Mouse (Mus musculus) left cerebral cortex, postnatal 36 days (tissue): ENCODE data around the gene H2-DMb1. TPM values are rescaled to one million over a fixed set of nuclear protein-coding genes. Genes with fewer than 3 reads are reported as not detected.
A peak's percentile ranks its signal among the peaks of the same experiment; 100 is the strongest.
"Not testable (repeated sequence)": the region's sequence is repeated elsewhere in the genome, so short reads cannot be mapped to it uniquely, and the experiment has no call there.

Source experiments
- DNase-seq, 2 experiments: peaks; one replicate each; pipeline ENCODE4 v3.0.0; 2021 to 2022; ENCODE audit warnings: low spot score in 2 of 2, mixed read lengths in 1 of 2
- intact Hi-C: fragments of 180-260 bp; cut with DNase I; formaldehyde crosslinking; loops from one replicate; pipeline ENCODE4 v1.15.1; 2025
- total RNA-seq, 2 experiments: library from RNA; stranded (reverse); gene quantifications; 2 replicates each; pipeline ENCODE4 v1.2.3; 2021

The H2-DMb1 gene
- total RNA-seq, 2 experiments from 2014 or later, result 0.94 to 1.1 TPM

DNA sequence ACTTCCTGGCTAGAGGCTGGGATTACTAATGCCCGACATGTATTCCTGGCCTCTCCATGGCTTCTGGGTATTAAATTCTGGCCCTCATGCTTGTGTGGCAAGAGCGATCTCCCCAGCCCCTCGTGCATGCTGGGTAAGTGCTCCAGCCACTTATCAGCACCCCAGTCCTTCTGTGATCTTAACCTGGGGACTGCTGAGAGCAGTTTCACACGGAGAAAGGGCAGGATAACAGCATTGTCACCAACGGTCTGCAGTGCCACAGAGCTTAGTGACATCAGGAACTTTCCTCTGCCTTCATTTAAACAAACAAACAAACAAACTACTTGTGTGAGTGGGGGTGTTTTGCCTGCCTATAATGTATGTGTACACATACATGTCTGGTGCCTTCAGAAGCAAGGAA is 12.6 kb upstream of the H2-DMb1 start:
- intact Hi-C loops, result no loop called here
- DNase-seq, result no peak

GRCm38 (mm10) chr17:34141448-34141847 is 11.4 kb upstream of the H2-DMb1 start:
- intact Hi-C loops, result no loop called here

GRCm38 (mm10) chr17:34142456-34143010 is 10.3 kb upstream of the H2-DMb1 start:
- DNase-seq, result no peak
- intact Hi-C loops, result no loop called here

More at GRCm38 (mm10) chr17:34141448-34141847, 11.4 kb upstream of the H2-DMb1 start:
- DNase-seq, result peak in 1 of 2 experiments; percentile 45

DNA sequence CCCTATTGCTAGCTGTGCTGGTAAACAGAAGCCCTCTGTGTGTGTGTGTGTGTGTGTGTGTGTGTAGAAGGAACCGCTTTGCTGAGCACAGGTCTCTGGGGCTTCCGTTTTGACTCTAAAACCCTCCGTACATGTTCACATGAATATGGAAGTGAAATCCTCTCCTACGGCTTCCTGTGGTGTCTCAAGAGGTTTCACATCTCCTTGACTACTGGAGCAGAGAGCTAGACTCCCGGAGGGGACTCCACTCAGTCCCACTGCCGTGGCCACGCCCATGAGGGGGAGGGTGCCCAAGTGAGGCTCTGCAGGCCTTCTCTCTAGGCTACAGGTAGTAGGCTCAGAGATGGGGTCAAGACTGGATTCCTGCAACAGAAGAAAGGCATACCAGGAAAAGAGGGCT is 9.8 kb upstream of the H2-DMb1 start, which contains the start of gene H2-DMb2:
H2-DMb2 (plus strand) TSS at position 275 of the 400 bp plus-strand sequence.
- no peak for DNase-seq
- intact Hi-C loops, result no loop called here

DNA sequence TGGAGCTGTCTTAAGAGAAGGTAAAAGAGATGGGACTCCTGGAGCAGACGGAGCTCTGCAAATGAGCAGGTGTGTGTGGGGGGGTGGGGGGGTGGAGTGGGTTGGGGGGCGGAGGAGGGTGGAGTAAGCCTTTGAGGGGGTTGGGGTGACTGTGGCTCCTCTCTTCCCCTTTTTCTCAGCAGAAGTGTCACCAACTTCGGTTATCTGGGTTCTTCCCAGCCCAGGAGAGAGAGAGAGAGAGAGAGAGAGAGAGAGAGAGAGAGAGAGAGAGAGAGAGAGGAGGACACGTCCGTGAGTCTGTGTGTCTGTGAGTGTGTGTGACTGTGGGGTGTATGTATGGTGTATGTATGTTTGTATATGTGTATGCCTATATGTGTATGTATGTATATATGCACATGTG is 9.4 kb upstream of the H2-DMb1 start:
- intact Hi-C loops, result no loop called here
- DNase-seq, result no peak

GRCm38 (mm10) chr17:34144221-34144620 is 8.7 kb upstream of the H2-DMb1 start:
- DNase-seq, intact Hi-C loops: not testable (repeated sequence)

- intact Hi-C loops, result no loop called here
- DNase-seq, result no peak
Observed at GRCm38 (mm10) chr17:34144960-34145371, 7.9 kb upstream of the H2-DMb1 start.

DNA sequence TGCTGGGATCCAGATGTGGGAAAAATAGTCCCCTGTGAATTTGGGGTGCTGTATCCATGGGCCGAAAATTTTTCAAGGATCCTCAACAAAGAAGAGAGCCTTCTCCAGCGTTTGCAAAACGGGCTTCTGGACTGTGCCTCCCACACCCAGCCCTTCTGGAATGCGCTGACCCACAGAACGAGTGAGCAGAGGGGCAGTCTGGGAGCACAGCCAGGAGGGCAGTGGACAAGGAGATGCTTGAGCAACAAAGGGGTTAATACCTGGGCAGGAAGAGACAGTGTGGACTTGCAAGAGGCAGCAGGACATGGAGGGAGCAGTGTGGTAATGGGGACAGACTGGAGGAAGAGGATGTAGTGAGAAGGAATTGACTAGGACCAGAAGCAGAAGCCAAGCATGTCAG is 2.7 kb downstream of the H2-DMb1 start:
- intact Hi-C loops, result no loop called here
- no peak for DNase-seq

GRCm38 (mm10) chr17:34164202-34164895 is 11.5 kb downstream of the H2-DMb1 start:
- no peak for DNase-seq
- intact Hi-C loops, result no loop called here

DNA sequence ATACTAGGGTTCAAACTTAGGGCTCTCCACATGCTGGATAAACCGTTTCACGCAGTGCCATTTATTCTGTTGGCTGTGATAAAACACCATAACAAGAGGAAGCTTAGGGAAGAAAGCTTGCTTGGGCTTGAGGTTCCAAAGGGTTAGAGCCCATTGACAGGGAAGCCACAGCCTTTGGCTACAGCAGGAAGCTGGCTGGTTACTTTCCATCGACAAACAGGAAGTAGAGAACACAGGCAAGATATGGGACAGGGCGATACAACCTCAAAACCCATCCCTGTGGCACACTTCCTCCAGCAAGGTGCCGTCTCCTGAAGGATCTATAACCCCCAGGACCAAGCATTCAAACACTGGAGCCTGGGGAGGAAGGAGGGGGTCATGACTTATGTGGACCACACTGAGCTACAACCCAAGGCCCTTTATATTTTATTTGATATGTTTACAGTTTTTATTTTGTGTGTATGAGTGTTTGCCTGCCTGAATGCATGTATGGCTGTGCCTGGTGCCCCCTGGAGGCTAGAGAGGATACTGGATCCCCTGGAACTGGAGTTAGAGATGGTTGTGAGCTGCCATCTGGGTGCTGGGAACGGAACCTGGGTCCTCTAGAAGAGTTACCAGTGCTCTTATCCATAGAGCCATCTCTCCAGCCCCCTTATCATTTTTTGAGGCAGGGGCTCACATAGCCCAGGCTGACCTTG is 12.3 kb downstream of the H2-DMb1 start:
- no peak for DNase-seq
- intact Hi-C loops, result loop anchor here (5.0 kb wide), 3 partner anchors 33 to 88 kb away; no protein-coding TSS in a partner anchor

GRCm38 (mm10) chr17:34169279-34169678 is 16.4 kb downstream of the H2-DMb1 start:
- DNase-seq, result no peak
- intact Hi-C loops, result loop anchor here (5.0 kb wide), 3 partner anchors 37 to 92 kb away; no protein-coding TSS in a partner anchor

DNA sequence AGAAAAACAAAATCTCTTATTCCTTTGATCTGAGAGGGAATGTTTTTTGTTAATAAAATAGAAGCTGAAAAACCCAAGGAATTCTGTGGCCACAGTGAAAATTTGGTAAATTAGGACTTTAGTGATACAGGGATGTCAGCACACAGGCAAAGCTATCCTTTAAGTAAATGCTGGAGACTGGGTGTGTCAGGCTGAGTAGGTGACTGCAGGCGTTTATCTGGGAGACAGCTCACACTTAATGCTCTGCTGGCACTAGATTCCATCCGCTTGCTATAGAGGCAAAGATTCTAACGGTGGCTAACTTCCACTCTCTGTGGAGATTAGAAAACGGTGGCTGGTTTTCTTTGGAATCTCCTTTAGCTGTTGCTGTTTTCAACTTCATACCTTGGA is 17.6 kb downstream of the H2-DMb1 start:
- DNase-seq, result no peak
- intact Hi-C loops, result loop anchor here (1.0 to 2.0 kb wide), 3 partner anchors 34 to 240 kb away; no protein-coding TSS in a partner anchor

DNA sequence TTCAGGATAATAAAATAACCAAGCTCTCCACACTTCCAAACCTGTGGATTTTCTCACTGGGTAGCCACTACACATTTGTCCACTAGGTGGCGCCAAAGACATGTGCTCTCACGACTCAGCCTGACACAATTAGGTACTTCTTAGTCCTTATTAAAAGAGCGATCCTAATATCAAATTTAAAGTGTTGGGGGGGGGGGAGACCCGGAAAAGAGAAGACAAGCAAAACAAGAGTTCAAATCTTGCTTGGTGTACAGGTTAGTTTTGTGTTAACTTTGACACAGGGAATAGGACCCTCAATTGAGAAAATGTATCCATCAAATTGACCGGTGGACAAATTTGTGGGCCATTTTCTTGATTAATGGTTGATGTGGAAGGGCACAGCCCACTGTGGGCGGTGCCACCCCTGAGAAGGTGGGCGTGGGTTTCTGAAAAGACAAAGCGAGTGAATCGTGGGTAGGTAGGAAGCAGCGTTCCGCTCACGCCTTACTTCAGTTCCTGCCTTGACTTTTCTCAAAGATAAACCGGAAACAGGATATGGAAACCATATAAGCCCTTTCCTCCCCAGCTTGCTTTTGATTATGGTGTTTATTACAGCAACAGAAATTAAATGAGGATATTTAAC is 18.1 kb downstream of the H2-DMb1 start:
- intact Hi-C loops, result loop anchor here (1.0 to 2.0 kb wide), 3 partner anchors 34 to 240 kb away; no protein-coding TSS in a partner anchor
- DNase-seq, result peak; percentile 61 to 77

- intact Hi-C loops, result no loop called here
- no peak for DNase-seq
Observed at GRCm38 (mm10) chr17:34172528-34172927, 19.7 kb downstream of the H2-DMb1 start.

- intact Hi-C loops, result no loop called here
- DNase-seq, result no peak
Observed at GRCm38 (mm10) chr17:34174075-34174474, 21.2 kb downstream of the H2-DMb1 start.

DNA sequence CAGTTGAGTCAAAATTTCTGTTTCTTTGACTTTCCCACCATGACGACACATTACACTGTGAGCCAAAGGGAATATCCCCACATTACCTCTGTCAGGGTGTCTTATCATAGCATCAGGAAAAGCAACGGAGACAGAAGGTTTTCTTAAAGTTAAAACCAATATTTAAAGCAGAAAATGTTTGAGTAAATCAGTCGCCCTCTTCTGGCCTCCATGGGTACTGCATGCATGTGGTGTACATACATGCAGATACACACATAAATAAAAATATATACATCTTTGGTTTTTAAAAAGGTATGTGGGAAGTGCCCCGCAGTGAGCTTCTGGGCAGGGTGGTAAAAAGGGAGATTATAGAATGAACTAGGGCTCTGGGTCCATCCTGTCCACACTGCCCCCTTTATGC is 24.3 kb downstream of the H2-DMb1 start:
- no peak for DNase-seq
- intact Hi-C loops, result no loop called here

GRCm38 (mm10) chr17:34179019-34179418 is 26.1 kb downstream of the H2-DMb1 start:
- intact Hi-C loops, result no loop called here
- DNase-seq, result no peak

GRCm38 (mm10) chr17:34179913-34180859 is 27.3 kb downstream of the H2-DMb1 start:
- intact Hi-C loops, result no loop called here
- DNase-seq, result no peak
